Mouse (Mus musculus): ENCODE measurements around the gene Mst1r.

Gene Mst1r

DNA sequence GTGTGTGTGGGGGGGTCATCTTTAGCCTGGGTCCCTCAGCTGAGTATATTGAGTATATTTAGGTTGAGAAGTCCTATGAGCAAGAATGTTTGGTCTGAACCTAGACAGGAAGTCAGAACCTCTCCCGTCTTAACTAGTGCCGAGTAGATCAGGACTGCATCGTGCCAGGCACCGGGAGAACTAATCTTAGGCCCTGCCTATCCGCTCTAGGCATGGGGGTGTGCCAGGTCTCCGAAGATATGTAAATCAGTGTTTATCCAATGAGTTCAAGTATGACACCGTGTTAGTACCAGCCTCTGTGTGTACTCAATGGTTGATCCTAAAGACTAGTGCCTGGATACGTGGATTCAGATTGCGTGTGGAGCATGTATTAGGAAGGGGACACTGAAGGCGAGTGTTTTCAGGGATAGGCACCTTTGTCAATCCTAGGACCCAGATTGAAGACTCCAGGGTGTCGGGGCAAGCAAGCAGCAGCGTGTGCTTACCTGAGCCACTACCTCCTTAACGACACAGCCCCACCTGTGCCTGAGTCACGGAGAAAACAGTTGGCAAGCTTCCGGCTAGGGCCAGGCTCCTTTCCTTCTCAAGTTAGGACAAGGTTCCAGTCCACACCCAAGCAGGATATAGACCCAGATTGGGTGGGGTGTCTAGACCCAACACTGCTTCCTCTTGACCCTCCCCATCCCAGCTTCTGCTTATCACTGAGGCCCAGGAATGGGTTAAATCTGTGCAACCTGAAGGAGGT, 3.5 kb downstream of the Mst1r start:
- DNase-seq (ENCODE audit: low read depth, low spot score), result no peak

DNA sequence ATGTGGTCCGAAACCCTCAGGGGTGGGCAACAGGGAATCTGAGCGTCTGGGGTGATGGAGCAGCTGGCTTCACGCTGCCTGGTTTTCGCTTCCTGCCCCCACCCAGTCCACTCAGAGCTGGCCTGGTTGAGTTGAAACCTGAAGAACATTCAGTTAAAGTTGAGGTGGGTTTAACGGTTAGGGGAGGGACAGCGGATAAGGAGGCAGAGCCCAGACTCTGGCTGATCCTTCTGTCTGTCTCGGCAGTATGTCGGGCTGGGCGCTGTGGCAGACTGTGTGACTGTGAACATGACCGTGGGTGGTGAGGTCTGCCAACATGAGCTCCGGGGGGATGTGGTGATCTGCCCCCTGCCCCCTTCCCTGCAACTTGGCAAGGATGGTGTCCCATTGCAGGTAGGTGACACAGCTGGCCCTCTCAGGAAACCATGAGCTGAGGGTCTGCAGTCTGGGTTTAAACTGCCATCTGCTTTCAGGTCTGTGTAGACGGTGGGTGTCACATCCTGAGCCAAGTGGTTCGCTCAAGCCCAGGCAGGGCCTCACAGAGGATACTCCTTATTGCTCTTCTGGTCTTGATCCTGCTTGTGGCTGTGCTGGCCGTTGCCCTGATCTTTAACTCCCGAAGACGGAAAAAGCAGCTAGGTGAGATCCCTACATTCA, 8.2 kb downstream of the Mst1r start:
- no peak for DNase-seq (ENCODE audit: low read depth, low spot score)

DNA sequence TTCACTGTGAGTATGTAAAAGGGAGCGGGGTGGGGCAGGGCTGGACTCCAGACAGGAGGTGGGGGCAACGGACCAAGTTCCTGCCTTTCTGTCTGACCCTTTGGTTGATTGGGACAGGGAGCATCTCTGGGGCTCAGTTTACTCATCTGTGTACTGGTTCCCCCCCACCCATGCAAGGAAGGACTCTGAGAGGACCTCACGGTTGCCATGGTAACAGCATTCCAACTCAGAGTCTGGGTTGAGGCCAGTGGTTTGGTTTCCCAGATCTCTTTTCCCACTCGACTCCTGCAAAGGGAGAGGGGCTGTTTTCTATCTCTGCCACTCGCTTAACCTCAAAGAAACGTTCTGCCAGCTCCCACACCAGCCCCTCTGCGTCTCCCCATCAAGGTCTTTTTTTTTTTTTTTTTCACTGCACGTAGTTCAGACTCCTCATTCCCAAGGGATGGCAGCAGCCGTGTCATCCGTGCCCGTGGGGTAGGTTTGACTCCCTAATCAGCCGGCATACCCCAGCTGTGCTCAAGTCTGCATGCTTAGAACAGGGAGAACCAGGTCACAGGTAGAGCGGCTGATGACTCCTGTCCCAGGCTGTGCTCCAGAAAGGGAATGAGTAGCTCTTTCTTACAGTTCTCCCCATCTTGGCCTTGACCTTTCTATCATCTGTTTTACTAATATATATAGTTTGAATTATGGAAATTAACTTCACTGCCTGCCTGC, 11.4 kb downstream of the Mst1r start:
- no peak for DNase-seq (ENCODE audit: low read depth, low spot score)

DNA sequence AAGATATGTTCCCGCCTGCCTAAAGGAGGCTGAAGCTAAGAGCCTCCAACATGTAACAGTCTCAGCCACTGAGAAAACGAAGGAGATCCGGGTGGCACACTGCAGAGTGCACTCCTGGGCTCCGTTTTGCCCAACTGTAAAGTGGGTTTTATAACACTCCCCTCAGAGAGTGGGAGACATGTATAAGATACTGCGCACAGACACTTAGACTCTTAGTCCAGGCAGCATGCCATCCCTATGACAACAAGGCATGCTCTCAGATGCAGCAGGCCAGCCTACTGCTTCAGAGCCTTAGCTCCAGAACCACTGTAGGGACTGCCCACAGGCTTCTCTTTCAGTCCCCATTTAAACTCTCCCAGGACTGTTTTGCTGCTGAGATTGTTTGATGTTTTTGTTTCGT, 12.2 kb downstream of the Mst1r start:
- no peak for DNase-seq (ENCODE audit: low read depth, low spot score)

DNA sequence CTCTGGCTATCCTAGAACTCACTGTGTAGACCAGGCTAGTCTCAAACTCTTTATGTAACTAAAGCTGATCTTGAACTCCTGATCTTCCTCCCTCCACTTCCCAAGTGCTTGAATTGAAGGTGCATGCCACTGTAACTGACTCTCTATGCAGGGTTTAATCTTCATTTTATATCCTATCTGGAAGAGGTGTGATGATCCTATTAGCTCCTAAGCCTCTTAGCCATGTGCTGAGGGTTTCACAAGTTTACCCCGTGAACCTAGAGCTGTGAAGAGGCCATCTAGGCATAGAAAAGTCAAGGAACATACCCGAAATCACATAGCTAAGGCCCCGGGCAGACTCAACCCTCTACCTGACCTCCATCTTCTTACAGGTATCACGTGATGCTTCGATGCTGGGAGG, 12.8 kb downstream of the Mst1r start:
- DNase-seq (ENCODE audit: low read depth, low spot score), result no peak

DNA sequence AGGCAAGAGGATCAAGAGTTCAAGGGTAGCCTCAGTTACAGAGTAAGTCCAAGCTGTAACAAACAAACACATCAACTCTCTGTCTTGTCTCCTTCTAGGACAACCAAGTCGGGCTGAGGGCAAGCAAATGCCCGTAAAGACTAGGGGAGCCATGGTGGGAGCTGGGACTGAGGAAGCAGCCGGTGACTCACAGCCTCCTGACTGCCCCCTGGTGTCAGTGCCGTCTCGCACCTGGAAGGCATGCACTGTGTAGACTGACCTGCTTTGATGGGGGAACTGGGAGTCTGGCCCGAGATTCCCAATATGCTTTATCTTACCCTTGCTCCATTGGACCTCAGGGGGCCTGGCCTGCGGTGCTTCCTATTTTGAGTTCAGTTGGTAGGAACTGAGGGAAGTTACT, 16.3 kb downstream of the Mst1r start:
- no peak for DNase-seq (ENCODE audit: low read depth, low spot score)

DNA sequence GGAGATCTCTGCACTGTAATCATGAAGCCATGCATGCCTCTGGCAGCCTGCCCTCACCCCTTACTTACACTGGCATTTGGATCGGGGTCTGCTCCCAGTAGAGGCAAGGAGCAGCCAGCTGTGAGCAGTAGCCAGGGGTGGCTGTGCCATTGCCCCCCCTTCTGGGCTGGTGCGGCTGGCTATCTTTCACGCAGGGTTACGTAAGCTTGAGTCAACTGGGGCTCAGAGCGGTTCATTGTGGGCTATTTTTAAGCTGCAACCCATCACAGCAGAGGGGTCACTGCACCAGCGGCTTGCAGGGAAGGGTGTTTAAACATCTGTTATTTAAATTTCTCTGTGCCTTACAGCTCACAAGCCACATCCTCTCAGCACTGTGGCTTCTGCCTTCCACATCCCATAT, 17.3 kb downstream of the Mst1r start:
- no peak for DNase-seq (ENCODE audit: low read depth, low spot score)

DNA sequence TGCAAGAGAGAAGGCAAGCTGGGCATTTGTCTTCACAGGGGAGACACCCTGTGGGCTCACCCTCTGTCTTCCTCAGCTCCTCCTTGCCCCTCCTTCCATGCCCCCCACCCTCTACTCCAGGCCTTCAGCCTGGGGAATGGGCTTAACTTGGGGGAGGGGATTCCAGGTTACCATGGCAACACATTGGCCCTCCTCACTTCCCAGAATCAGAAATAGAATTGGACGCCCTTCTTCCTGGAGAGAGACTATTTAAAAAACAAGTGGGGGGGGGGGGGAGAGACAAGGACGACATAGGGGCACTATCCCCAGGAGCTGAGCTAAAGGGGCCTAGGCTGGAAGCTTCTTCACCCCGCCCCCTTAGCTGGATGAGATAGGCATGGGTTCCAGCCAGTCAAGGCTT, 18.6 kb downstream of the Mst1r start:
- DNase-seq (ENCODE audit: low read depth, low spot score), result no peak

DNA sequence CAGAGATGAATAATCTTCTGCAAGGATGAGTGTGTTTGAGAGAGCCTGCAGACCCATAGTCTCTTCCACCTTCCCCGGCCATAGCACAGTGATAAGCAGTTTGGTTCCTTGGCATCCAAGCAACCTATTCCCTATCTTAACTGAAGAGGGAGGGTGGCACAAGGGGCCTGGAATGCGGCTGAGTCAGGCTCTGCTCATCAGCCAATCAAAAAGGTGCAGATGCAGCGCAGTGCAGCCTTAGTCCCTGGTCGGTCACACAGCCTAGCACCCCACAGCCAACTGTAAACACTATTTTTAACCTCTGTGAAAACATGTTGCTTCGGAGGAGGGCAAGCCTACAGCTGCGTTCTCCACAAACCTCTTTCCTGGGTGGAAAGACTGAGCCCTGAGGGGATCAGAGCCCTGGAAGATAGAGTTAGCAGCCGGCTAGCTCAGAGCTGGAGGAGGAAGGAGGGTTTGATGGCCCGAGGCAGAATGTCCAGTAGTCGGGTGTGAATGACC, 20.3 kb downstream of the Mst1r start:
- DNase-seq (ENCODE audit: low read depth, low spot score), result no peak

DNA sequence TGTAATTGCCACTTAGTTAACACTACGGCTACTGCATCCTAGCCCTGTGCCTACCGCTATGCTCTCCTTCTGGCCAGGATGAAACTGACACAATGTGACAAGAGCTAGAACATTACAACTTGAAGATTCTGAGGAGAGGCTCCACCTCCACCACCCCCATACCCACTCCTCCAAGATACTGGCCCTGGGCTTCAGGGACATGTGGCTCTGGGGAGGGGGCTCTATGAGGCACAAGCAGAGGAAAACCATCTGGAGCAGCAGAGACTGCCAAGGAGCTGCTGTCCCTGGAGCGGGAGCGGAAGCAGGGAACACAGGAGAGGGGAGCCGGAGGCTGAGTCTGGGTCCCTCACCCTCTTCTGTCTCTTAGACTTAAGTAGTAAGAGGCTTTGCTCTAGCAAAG, 21.1 kb downstream of the Mst1r start:
- no peak for DNase-seq (ENCODE audit: low read depth, low spot score)

DNA sequence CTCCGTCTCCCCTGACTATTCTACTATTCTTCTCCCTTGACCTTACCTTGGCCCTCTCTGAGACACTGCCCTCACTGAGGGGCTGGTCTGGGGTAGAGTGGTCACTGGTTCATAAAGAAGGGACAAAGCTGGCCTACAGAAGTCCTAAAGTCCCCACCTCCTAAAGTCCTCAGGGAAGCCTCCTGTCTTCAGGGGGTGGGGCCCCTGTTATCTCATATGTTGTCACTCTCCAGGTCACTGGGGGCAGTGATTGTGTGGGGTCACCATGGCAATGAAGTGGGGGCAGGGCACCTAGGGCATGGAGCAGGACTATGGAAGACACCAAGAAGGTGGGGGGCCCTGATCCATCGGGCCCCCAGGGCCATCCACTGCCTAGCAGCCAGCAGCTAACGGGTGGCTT, 21.5 kb downstream of the Mst1r start, which contains the start of gene Actl11:
Actl11 (plus strand) TSS at position 301 of the 400 bp plus-strand sequence.
- no peak for DNase-seq (ENCODE audit: low read depth, low spot score)

DNA sequence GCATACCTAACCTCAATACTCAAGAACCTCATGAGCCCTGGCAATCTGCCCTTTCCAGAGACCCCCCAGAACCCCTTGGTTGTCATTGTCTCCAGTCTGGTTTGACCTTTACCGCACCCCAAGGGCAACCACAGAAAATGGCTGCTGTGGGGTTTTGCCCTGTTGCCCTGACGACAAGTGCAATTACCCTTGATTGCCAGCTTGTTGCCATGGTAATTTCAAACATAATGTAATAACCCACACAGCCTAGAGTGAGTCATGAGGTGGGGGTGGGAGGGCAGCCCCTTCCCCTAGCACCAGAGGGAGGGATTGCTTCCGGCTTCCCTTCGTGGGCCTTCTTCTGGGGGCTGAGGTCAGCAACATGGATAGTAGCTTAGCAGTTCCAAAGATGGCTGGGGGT, 25.5 kb downstream of the Mst1r start:
- DNase-seq (ENCODE audit: low read depth, low spot score), result no peak

DNA sequence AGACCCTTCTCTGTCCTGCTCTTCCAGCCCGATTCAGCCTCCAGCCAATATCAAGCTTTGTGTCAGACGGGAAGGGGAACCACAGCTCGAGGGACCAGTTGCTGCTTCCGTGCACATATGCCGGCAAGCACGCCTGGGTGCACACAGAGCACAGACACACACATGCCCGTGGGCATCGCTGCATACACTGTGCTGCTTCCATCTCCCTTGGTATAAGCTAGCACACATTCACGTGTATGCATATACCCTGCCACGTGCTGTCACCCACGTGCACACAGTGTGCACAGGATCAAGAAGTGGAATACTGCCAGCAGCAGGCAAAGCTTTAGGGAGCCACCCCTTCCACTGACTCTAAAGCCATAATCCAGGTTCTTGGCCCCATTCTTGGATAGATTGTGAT, 27.5 kb downstream of the Mst1r start:
- DNase-seq (ENCODE audit: low read depth, low spot score), result no peak

DNA sequence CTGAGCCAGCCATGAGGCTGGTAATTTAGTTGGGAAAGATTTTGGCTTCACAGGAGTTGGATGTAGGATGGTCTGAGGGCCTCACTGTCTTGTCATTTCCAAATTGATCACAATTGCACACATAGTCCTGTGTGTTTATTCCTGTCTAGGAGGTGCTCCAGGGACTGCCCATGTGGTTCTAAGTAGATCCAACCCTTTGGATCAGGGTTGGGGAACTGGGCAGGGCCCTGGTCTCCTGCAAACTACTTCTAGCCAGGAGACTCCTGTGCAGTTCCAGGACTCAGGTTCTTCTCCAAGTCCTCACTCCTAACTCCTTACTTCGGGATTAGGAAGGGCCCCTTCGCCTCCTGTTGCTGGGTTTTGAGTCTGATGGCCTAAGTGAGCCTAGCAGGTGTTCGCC, 28.7 kb downstream of the Mst1r start, which contains the start of gene Camkv:
Camkv (plus strand) TSS at position 301 of the 400 bp plus-strand sequence.
- DNase-seq (ENCODE audit: low read depth, low spot score), result no peak

DNA sequence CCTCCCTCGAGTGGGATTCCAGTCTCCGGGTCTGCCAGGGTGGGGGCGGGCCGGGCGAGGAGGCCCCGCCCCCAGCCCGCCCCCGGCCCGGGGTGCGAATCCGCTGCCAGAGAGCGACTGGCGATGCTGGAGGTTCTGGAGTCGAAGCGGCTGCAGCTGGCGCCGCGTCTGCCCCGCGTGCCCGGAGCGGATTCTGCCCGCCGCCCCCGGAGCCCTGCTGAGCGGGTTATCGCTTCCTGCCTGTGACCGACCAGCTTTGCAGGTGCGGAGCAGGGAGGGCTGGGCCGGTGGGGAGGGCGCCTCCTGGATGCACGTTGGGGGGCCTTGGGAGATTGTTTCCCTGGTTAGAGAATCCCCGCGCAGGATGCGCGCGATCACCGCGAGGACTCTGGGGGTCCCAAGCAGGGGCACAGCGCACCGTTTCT, 29.1 kb downstream of the Mst1r start:
- no peak for DNase-seq (ENCODE audit: low read depth, low spot score)

DNA sequence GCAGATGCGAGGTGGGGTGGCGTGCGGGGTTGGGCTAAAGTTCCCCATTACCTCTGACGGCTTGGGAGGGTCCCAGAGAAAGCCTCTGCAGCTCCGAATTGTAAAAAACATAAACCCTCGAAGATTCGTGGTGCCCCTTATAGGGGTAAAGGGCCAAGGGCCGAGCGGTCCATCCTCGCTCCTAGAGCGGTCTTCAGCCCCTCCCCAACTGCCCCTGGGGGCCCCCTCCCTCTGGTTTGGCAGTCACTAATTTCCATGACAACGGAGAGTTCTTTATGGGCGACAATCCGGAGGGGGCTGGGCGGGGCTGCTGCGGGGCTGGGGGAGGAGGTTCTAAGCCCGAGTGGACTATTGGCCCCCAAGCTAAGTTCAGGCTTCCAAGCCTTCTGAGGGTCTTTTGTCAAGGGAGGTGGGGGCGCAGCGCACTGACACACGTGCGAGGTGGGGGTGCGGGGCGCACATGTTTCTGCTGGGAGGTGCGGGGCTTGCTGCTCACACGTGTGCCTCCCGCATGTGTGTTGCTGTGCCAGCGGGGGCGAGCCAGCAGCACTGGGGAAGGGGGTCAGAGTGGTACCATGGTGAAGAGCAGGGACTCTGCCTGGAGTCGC, 29.6 kb downstream of the Mst1r start:
- no peak for DNase-seq (ENCODE audit: low read depth, low spot score)

DNA sequence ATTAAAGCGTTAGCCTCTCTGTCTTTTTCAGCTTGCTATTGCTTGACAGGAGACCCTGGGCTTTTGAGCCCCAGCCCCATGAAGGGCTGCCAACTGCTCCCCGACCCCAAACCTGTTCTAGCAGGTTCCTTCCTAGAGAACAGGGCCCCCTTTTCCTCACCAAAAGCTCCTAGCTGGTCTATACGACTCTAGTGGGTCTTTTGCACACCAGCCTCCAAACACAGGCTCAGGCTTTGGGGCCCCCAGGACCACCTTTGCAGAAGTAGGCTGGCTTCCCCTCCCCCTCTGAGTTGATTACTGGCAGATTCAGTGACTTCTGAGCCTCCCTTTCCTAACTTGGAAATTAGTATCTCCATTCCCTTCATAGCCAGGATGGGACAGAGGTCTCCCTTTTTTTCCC, 30.2 kb downstream of the Mst1r start:
- DNase-seq (ENCODE audit: low read depth, low spot score), result no peak

DNA sequence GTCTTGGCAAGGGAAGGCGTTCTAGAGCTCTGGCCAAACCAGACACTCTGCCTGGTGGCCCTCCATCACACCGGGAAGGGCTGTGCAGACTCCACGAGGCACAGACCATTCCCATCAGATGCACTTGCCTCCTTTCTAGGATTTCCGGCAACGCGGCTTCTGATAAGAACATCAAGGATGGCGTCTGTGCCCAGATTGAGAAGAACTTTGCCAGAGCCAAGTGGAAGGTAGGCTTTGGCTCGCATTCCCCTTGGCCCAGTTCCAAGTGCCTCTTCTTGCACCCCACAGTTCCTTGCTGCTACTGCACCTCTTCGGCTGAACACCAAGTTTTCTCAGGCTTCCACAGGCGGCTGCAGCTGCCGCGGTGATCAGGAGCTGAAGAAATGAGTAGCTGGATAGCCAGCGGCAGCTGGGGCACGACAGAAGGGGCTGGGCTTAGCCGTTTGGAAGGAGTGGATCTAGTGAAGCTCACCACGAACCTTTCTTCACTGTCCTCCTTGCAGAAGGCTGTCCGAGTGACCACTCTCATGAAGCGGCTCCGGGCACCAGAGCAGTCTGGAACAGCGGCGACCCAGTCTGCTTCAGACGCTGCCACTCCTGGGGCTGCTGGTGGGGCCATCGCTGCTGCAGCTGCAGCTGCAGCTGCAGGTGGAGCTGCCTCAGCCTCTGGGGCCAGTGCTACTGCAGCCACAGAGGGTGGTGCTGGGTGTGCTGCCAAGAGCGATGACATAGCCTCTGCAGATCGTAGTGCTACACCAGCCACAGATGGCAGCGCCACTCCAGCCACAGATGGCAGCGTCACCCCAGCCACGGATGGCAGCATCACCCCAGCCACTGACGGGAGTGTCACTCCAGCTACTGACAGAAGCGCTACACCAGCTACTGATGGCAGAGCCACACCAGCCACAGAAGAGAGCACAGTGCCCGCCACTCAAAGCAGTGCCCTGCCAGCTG, 40.8 kb downstream of the Mst1r start:
- DNase-seq (ENCODE audit: low read depth, low spot score), result no peak

DNA sequence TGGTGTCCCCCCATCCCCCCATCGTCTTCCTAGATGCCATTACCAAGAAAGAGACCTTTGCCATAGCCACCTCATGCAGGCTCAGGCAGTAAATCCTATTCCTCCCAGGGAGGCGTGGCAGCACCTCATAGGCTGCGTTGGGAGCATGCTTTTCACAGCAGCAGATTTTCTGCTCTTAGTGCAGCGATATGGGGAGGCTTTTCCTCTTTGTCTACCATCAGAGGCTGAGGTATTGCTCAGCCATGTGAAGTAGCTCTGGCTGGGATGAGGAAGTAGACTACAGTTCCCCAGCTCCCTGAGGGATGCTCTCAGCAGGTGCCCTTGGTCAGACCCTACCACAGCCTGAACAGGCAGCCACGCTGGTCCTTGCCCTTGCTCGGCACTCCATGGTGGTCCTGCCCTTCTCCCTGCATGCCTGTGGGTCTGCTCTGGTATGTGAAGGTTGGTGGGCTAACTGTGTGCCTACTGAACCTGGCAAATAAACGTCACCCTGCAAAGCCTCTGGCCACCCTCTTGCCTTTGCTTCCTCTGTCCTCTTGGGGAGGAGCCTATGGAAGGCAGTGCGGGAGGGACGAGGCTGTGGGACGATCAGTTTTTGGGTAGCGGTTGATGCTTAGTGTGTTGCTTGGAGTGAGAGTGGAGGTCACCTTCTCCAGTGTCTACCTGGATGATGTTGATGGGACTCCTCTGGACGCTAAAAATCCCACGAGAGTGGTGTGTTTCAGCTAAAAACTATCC, 42.7 kb downstream of the Mst1r start:
- no peak for DNase-seq (ENCODE audit: low read depth, low spot score)

DNA sequence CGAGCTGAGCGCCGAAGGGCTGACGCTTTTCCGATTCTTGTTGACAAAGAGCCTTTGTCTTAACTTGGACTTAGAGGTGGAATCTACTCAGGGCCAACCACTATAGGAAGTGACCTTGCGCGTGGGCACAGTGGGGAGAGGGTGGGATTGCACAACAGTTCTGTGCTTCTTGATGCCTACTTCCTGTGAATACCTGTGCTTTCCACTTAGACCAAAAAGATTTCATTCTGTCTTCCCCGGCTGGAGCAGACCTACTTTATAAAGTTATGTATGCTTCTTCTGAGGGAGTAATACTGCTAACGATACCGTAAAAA, 43.2 kb downstream of the Mst1r start, which contains the start of gene Traip:
Traip (plus strand) TSS at position 215 of the 314 bp plus-strand sequence.
- no peak for DNase-seq (ENCODE audit: low read depth, low spot score)

Data from retina, adult 2 months (tissue).